Mouse (Mus musculus): ENCODE results near the gene Tmem144. TPM values are rescaled to one million over a fixed set of nuclear protein-coding genes. Genes with fewer than 3 reads are reported as not detected.

Gene Tmem144
- polyA plus RNA-seq (2017; shearing (Covaris generic)): 1.4 TPM

DNA sequence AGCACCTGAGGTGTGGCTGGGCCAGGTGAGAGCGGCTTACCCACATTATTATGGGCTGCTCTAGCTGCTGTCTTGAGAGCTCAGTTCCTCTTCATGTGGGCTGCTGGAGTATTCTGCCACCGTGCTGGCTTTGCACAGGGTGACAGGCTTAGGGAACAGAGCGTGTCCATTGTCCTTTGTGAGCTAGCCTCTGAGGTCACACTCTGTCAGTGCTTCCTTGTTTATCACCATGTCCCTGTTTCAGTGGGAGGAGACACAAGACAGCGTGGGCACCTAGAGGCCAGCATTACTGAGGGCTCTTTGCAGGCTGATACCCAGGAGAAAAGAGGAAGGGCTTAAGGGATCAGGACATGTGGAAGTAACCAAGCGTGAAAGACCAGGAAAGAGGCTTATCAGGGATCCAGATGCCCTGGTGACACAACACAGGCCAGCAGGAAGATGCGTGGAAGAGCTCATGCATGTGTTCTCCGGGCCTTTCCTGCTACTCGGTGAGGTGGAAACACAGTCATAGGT is at the start of gene Tmem144:
Gene Tmem144 (minus strand): TSS at position 120 of the 513 bp plus-strand sequence.

DNA sequence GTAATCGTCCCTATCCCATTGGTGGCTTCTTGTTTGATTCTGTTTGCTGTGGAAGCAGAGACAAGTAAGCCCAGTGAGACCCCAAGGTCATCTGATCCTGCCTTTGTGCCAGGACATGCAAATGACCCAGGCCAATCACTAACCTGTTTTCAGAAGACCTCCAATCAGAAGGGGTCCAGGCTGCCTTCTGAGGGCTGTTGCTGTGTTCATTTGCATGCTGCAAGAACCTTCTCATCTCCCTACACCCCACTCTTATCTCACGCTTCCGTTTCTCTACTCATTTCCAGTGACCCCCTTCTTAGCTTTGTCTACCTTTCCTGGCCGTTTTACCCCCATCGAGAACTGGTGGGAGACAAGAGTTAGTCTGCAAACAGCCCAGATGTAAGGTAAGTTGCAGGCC is 31.7 kb upstream of the Tmem144 start, which contains the start of gene Fam198b:
Gene Fam198b (plus strand): TSS at position 229 of the 400 bp plus-strand sequence.

Other genes with a start within 250 kb of the Tmem144 start
- gene 4930579G24Rik, start 223.7 kb downstream of the Tmem144 start, polyA plus RNA-seq (2017; shearing (Covaris generic)): 9.1 TPM
- gene Etfdh, start 223.3 kb downstream of the Tmem144 start, polyA plus RNA-seq (2017; shearing (Covaris generic)): 53.9 TPM
- gene Rxfp1, start 114.9 kb downstream of the Tmem144 start, polyA plus RNA-seq (2017; shearing (Covaris generic)): 0.09 TPM
- 0.06 TPM for gene Fam198b, start 31.8 kb upstream of the Tmem144 start, polyA plus RNA-seq (2017; shearing (Covaris generic))

All from CD4-positive, CD25-positive, alpha-beta regulatory T cell, adult 9 weeks (primary cell).